Comparison of ENCODE assay signal across 8 mouse cellular contexts in genomic region chr1:87292420-87293190, GRCm38 (mm10). TPM values are rescaled to one million over a fixed set of nuclear protein-coding genes. Genes with fewer than 3 reads are reported as not detected.
A peak's percentile ranks its signal among the peaks of the same experiment; 100 is the strongest.
DNase-seq lines count a peak whose midpoint lies in the region; ATAC-seq and TF ChIP-seq lines count a peak whose summit lies in the region.

No protein-coding gene starts in this region.

- H3K4me2 ChIP-seq in limb, embryonic 11.5 days (ENCODE audit: low read depth, severe bottlenecking): no peak overlapping the region

- no peaks in the 10 kb centered on the region for H3K9me3 ChIP-seq in limb, embryonic 11.5 days (ENCODE audit: control insufficient read depth, low read length)

- H3K27ac ChIP-seq in limb, embryonic 11.5 days (replicated peaks; ENCODE audit: low read depth, low read length): no peak overlapping the region
- no peak overlapping the region for H3K27ac ChIP-seq in thymus, adult 2 months (ENCODE audit: control insufficient read depth, insufficient read depth, low read length)

- H3K27me3 ChIP-seq in limb, embryonic 11.5 days (ENCODE audit: control insufficient read depth, insufficient read depth, low read length): no peaks in the 10 kb centered on the region
- H3K27me3 ChIP-seq in thymus, adult 2 months (ENCODE audit: control insufficient read depth, insufficient read depth, low read length): no peaks in the 10 kb centered on the region

- no peak for TF ChIP-seq CTCF in thymus, adult 2 months (IDR thresholded peaks at IDR 0.05; ENCODE audit: borderline replicate concordance, control insufficient read depth, extremely low read depth, insufficient read depth, low read length, poor library complexity)

- TF ChIP-seq POLR2A in thymus, adult 2 months (IDR thresholded peaks at IDR 0.05; ENCODE audit: control insufficient read depth, extremely low read depth, insufficient read depth, low read length, poor library complexity): no peak

- WGBS in limb, embryonic 11.5 days: 65% methylated on average over 15 of the region's 15 CpGs
- WGBS in thymus, adult 2 months: 86% methylated on average over 15 of the region's 15 CpGs

- no peak for ATAC-seq in limb, embryonic 11.5 days (ENCODE audit: insufficient number of reproducible peaks, low FRiP score, low TSS enrichment, low read depth)

- peak; percentile 80 to 91 for DNase-seq in adrenal gland, adult (ENCODE audit: inconsistent age in 2 of 2, low spot score in 1 of 2)
- no peak for DNase-seq in adrenal gland, adult 18-20 months (ENCODE audit: low spot score in 2 of 2)
- peak; percentile 79 for DNase-seq in brain, adult 2 months (ENCODE audit: low read depth, low spot score)
- peak; percentile 13 to 40 for DNase-seq in frontal cortex, postnatal 25 days (ENCODE audit: low spot score in 2 of 2)
- peak; percentile 74 for DNase-seq in kidney, adult 11 months
- DNase-seq in limb, embryonic 11.5 days (ENCODE audit: low spot score): peak; percentile 45
- DNase-seq in right cerebral cortex, postnatal 14 days: peak; percentile 39
- DNase-seq in thymus, adult 2 months: no peak

- H3K36me3 ChIP-seq in limb, embryonic 11.5 days (ENCODE audit: control insufficient read depth, insufficient read depth, low read length): no peaks in the 10 kb centered on the region
- no peaks in the 10 kb centered on the region for H3K36me3 ChIP-seq in thymus, adult 2 months (ENCODE audit: control insufficient read depth, insufficient read depth, low read length)

- H3K9ac ChIP-seq in limb, embryonic 11.5 days (ENCODE audit: low read length): no peak overlapping the region

- no peak overlapping the region for H3K4me3 ChIP-seq in limb, embryonic 11.5 days (ENCODE audit: low read depth, low read length)
- no peak overlapping the region for H3K4me3 ChIP-seq in thymus, adult 2 months (ENCODE audit: control insufficient read depth, insufficient read depth, low read length)

- H3K4me1 ChIP-seq in limb, embryonic 11.5 days (ENCODE audit: control insufficient read depth, insufficient read depth, low read length): no peaks in the 10 kb centered on the region
- no peaks in the 10 kb centered on the region for H3K4me1 ChIP-seq in thymus, adult 2 months (replicated peaks; ENCODE audit: control insufficient read depth, insufficient read depth, low read length)

RNA-seq across cellular contexts. Expression of gene Efhd1, which starts 28.4 kb away (rescaled TPM):
- 100 to 1,000 TPM; 329 to 423 TPM for total RNA-seq in adrenal gland, adult 18-20 months (2021)
- polyA plus RNA-seq in limb, embryonic 11.5 days (2014; fragmentation: Nextera tagmentation; extraction: Ambion mirVana): 0.40 and 0.47 TPM in 2 replicates
- polyA plus RNA-seq in thymus, adult 2 months (2012; rRNA removed): 2.5 and 2.7 TPM in 2 replicates

RNA-seq across cellular contexts. Expression of gene Gigyf2, which starts 34.2 kb away (rescaled TPM):
- 100 to 1,000 TPM in 1 of 2 experiments, 10 to 100 TPM in 1; 79.7 to 101 TPM for total RNA-seq in adrenal gland, adult 18-20 months (2021)
- polyA plus RNA-seq in limb, embryonic 11.5 days (2014; fragmentation: Nextera tagmentation; extraction: Ambion mirVana): 47.3 and 47.5 TPM in 2 replicates
- polyA plus RNA-seq in thymus, adult 2 months (2012; rRNA removed): 47.2 and 47.3 TPM in 2 replicates

Comparison
In these comparisons a context has a peak if more than half of its experiments do, and no peak if none do; other contexts are left out.
1. DNase-seq: peak in adrenal gland, adult (2 of 2), brain, adult 2 months (single experiment), frontal cortex, postnatal 25 days (2 of 2), kidney, adult 11 months (single experiment), limb, embryonic 11.5 days (single experiment) and right cerebral cortex, postnatal 14 days (single experiment); none in adrenal gland, adult 18-20 months (0 of 2) and thymus, adult 2 months (single experiment).